Mouse (Mus musculus) heart, embryonic 13.5 days (tissue): ENCODE data around the gene Shkbp1. TPM values are rescaled to one million over a fixed set of nuclear protein-coding genes. Genes with fewer than 3 reads are reported as not detected.

Experiments used
- ATAC-seq: fragments of 200-750 bp; cut with Nextera tagmentation; 2 replicates; pipeline ENCODE4 v1.8.0; 2017; ENCODE audit warnings: moderate TSS enrichment; ENCODE audit not compliant: insufficient number of reproducible peaks, low FRiP score, low TSS enrichment; ENCODE audit errors: extremely low read depth
- H3K27ac ChIP-seq: fragments of 300-500 bp; sonication (generic); replicated peaks from 2 replicates; pipeline ENCODE4 v1.5.1; 2015; ENCODE audit warnings: moderate library complexity, mild to moderate bottlenecking, inconsistent platforms
- H3K27me3 ChIP-seq: fragments of 300-500 bp; sonication (generic); replicated peaks from 2 replicates; pipeline ENCODE4 v1.6.1; 2015; ENCODE audit warnings: mild to moderate bottlenecking, inconsistent platforms
- H3K36me3 ChIP-seq: fragments of 300-500 bp; sonication (generic); 2 replicates; pipeline ENCODE4 v1.6.1; 2015; ENCODE audit warnings: mild to moderate bottlenecking, inconsistent platforms
- H3K4me1 ChIP-seq: fragments of 300-500 bp; sonication (generic); 2 replicates; pipeline ENCODE4 v1.6.1; 2015; ENCODE audit warnings: inconsistent platforms
- H3K4me2 ChIP-seq: fragments of 300-500 bp; sonication (generic); 2 replicates; pipeline ENCODE4 v1.6.1; 2015; ENCODE audit warnings: inconsistent platforms, mild to moderate bottlenecking, moderate library complexity
- H3K4me3 ChIP-seq: fragments of 300-500 bp; sonication (generic); 2 replicates; pipeline ENCODE4 v1.5.1; 2015; ENCODE audit warnings: moderate library complexity, mild to moderate bottlenecking, inconsistent platforms
- H3K9ac ChIP-seq: fragments of 300-500 bp; sonication (generic); 2 replicates; pipeline ENCODE4 v1.6.1; 2015; ENCODE audit warnings: inconsistent platforms, mild to moderate bottlenecking, moderate library complexity
- H3K9me3 ChIP-seq: fragments of 300-500 bp; sonication (generic); 2 replicates; pipeline ENCODE4 v1.6.1; 2016; ENCODE audit warnings: inconsistent platforms
- WGBS: fragments of 180-500 bp; shearing (Covaris S2); methylation state at CpG from one replicate; pipeline ENCODE4 v1.1.7; 2015; ENCODE audit warnings: mixed read lengths; 5-methylcytosine and 5-hydroxymethylcytosine counted together
- polyA plus RNA-seq: library from polyadenylated mRNA; unstranded; fragments of >200 nt; fragmentation: Nextera tagmentation; extraction: Ambion mirVana; gene quantifications from 2 replicates; pipeline ENCODE4 v1.2.1, GENCODE M21; 2015

Shkbp1 gene
- polyA plus RNA-seq, 1 experiment from 2014 or later: 32.2 TPM

GRCm38 (mm10) chr7:27345444-27345843, 10.4 kb downstream of the Shkbp1 start:
- Histone ChIP-seq H3K9me3 (no peaks in the 10 kb centered on the region), H3K4me3 (no peak overlapping the region), H3K4me2 (no peak overlapping the region), H3K36me3 (peaks cover 67% of the 10 kb centered on the region), H3K9ac (no peak overlapping the region), H3K4me1 (no peaks in the 10 kb centered on the region), H3K27me3 (peaks cover 1% of the 10 kb centered on the region; the same call in 1 of the 2 replicates), H3K27ac (no peak overlapping the region)
- no peak for ATAC-seq
- 22% methylated on average over 6 of the region's 6 CpGs for WGBS

- H3K4me1 ChIP-seq: peaks cover 3% of the 10 kb centered on the region
- no peak overlapping the region for H3K9ac ChIP-seq
- no peak overlapping the region for H3K4me3 ChIP-seq
- 40% methylated on average over 4 of the region's 4 CpGs for WGBS
- peaks cover 47% of the 10 kb centered on the region for H3K36me3 ChIP-seq
- H3K27ac ChIP-seq: no peak overlapping the region
- no peaks in the 10 kb centered on the region for H3K9me3 ChIP-seq
- no peak overlapping the region for H3K4me2 ChIP-seq
- ATAC-seq: no peak
- peaks cover 28% of the 10 kb centered on the region for H3K27me3 ChIP-seq
Observed at GRCm38 (mm10) chr7:27342595-27342994, 13.2 kb downstream of the Shkbp1 start.

- Histone ChIP-seq H3K27me3 (peaks cover 57% of the 10 kb centered on the region), H3K9me3 (no peaks in the 10 kb centered on the region), H3K4me3 (no peak overlapping the region), H3K4me1 (peaks cover 28% of the 10 kb centered on the region), H3K36me3 (peaks cover 24% of the 10 kb centered on the region), H3K9ac (no peak overlapping the region), H3K4me2 (no peak overlapping the region), H3K27ac (no peak overlapping the region)
- WGBS: 31% methylated on average over 7 of the region's 7 CpGs
- no peak for ATAC-seq
Observed at GRCm38 (mm10) chr7:27339519-27339918, 16.3 kb downstream of the Shkbp1 start.

- WGBS: 68% methylated on average over 4 of the region's 4 CpGs
- peaks cover 61% of the 10 kb centered on the region for H3K27me3 ChIP-seq
- no peak overlapping the region for H3K4me2 ChIP-seq
Observed at GRCm38 (mm10) chr7:27339114-27339513, 16.7 kb downstream of the Shkbp1 start.

GRCm38 (mm10) chr7:27337175-27337853, 18.5 kb downstream of the Shkbp1 start, which contains the start of gene Ltbp4:
TSS of gene Ltbp4 (minus strand) at chr7:27337692.
- H3K4me1 ChIP-seq: peaks cover 49% of the 10 kb centered on the region
- no peaks in the 10 kb centered on the region for H3K9me3 ChIP-seq
- no peak within 1 kb of the TSS for H3K27ac ChIP-seq
- WGBS: under 1% methylated on average over 36 of the region's 36 CpGs
- peaks cover 10% of the 10 kb centered on the region for H3K36me3 ChIP-seq
- peak within 1 kb of the TSS; percentile 54 for H3K4me3 ChIP-seq
- no peak for ATAC-seq
- peaks cover 79% of the 10 kb centered on the region for H3K27me3 ChIP-seq
- peak within 1 kb of the TSS; percentile 91 for H3K4me2 ChIP-seq
- H3K9ac ChIP-seq: peak within 1 kb of the TSS; percentile 75

More at GRCm38 (mm10) chr7:27339114-27339513, 16.7 kb downstream of the Shkbp1 start:
- no peak for ATAC-seq
- no peaks in the 10 kb centered on the region for H3K9me3 ChIP-seq
- no peak overlapping the region for H3K27ac ChIP-seq
- peaks cover 21% of the 10 kb centered on the region for H3K36me3 ChIP-seq
- H3K4me3 ChIP-seq: no peak overlapping the region
- peaks cover 32% of the 10 kb centered on the region for H3K4me1 ChIP-seq
- no peak overlapping the region for H3K9ac ChIP-seq

- H3K4me3 ChIP-seq: peak overlapping the region; percentile 54
- ATAC-seq: peak; percentile 62
- peaks cover 1% of the 10 kb centered on the region; the same call in 1 of the 2 replicates for H3K36me3 ChIP-seq
- H3K9me3 ChIP-seq: no peaks in the 10 kb centered on the region
- peaks cover 60% of the 10 kb centered on the region for H3K4me1 ChIP-seq
- H3K27me3 ChIP-seq: peaks cover 90% of the 10 kb centered on the region
- H3K27ac ChIP-seq: peak overlapping the region; percentile 88
- H3K4me2 ChIP-seq: peak overlapping the region; percentile 91
- WGBS: under 1% methylated on average over 47 of the region's 47 CpGs
- H3K9ac ChIP-seq: peak overlapping the region; percentile 75
Observed at GRCm38 (mm10) chr7:27335928-27336823, 19.6 kb downstream of the Shkbp1 start.

- Histone ChIP-seq H3K27ac (peak overlapping the region; percentile 88), H3K36me3 (no peaks in the 10 kb centered on the region), H3K4me1 (peaks cover 70% of the 10 kb centered on the region), H3K9ac (peak overlapping the region; percentile 89), H3K4me3 (peak overlapping the region; percentile 68), H3K27me3 (peaks cover 96% of the 10 kb centered on the region), H3K4me2 (peak overlapping the region; percentile 91), H3K9me3 (no peaks in the 10 kb centered on the region)
- no peak for ATAC-seq
- 50% methylated on average over 15 of the region's 15 CpGs for WGBS
Observed at GRCm38 (mm10) chr7:27335011-27335720, 20.7 kb downstream of the Shkbp1 start.

GRCm38 (mm10) chr7:27334405-27334911, 21.4 kb downstream of the Shkbp1 start:
- Histone ChIP-seq H3K9me3 (no peaks in the 10 kb centered on the region), H3K4me1 (peaks cover 78% of the 10 kb centered on the region), H3K4me2 (peak overlapping the region; percentile 91), H3K4me3 (peak overlapping the region; percentile 68), H3K9ac (peak overlapping the region; percentile 89), H3K27ac (peak overlapping the region; percentile 88), H3K27me3 (peaks cover 99% of the 10 kb centered on the region), H3K36me3 (no peaks in the 10 kb centered on the region)
- WGBS: 1% methylated on average over 32 of the region's 32 CpGs
- no peak for ATAC-seq

GRCm38 (mm10) chr7:27333316-27333941, 22.4 kb downstream of the Shkbp1 start:
- H3K4me2 ChIP-seq: peak overlapping the region; percentile 91
- no peaks in the 10 kb centered on the region for H3K9me3 ChIP-seq
- H3K4me3 ChIP-seq: peak overlapping the region; percentile 68
- H3K36me3 ChIP-seq: no peaks in the 10 kb centered on the region
- H3K27ac ChIP-seq: peak overlapping the region; percentile 88
- ATAC-seq: no peak
- under 1% methylated on average over 38 of the region's 77 CpGs for WGBS
- H3K9ac ChIP-seq: peak overlapping the region; percentile 89
- H3K4me1 ChIP-seq: peaks cover 86% of the 10 kb centered on the region
- peaks cover 97% of the 10 kb centered on the region for H3K27me3 ChIP-seq

GRCm38 (mm10) chr7:27332353-27333199, 23.2 kb downstream of the Shkbp1 start:
- under 1% methylated on average over 39 of the region's 39 CpGs for WGBS
- Histone ChIP-seq H3K4me2 (peak overlapping the region; percentile 91), H3K4me3 (peak overlapping the region; percentile 68), H3K27ac (peak overlapping the region; percentile 88), H3K9me3 (no peaks in the 10 kb centered on the region), H3K4me1 (peaks cover 83% of the 10 kb centered on the region), H3K36me3 (peaks cover 6% of the 10 kb centered on the region), H3K9ac (peak overlapping the region; percentile 89), H3K27me3 (peaks cover 97% of the 10 kb centered on the region)
- no peak for ATAC-seq
